Mouse (Mus musculus): ENCODE measurements around the gene Zp3r.

DNA sequence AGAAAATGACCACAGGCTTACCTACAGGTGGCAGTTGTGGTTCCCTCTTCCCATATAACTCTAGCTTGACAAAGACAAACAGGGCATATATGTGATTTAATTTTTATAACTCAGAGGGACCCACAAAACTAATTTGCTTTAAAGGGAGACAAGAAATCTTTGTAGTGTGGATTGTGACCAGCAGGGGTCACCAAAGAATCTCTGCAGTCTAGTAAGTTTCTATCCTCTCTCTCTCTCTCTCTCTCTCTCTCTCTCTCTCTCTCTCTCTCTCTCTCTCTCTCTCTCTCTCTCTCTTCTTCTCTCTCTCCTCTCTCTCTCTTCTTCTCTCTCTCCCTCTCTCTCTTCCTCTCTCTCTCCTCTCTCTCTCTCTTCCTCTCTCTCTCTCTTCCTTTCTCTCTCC lies 53.5 kb downstream of the Zp3r start:
- TF ChIP-seq CTCF (IDR thresholded peaks at IDR 0.05; ENCODE audit: low read depth, low read length), result no peak
- no peak for TF ChIP-seq POLR2A (IDR thresholded peaks at IDR 0.05; ENCODE audit: insufficient read depth, low read length)
- TF ChIP-seq EP300 (IDR thresholded peaks at IDR 0.05; ENCODE audit: insufficient read depth, low read depth, low read length), result no peak
